Mouse (Mus musculus) heart, adult 18-20 months (tissue): ENCODE measurements around the gene Mchr1. TPM values are rescaled to one million over a fixed set of nuclear protein-coding genes. Genes with fewer than 3 reads are reported as not detected.
A peak's percentile ranks its signal among the peaks of the same experiment; 100 is the strongest.

Source experiments
- DNase-seq, 2 experiments: peaks; one replicate each; pipeline ENCODE4 v3.0.0; 2021 to 2022; ENCODE audit warnings: mixed read lengths in 1 of 2
- total RNA-seq, 2 experiments: library from RNA; stranded (reverse); gene quantifications; 2 replicates each; pipeline ENCODE4 v1.2.3; 2021

Mchr1 gene
- total RNA-seq, 2 experiments from 2014 or later = not detected

DNA sequence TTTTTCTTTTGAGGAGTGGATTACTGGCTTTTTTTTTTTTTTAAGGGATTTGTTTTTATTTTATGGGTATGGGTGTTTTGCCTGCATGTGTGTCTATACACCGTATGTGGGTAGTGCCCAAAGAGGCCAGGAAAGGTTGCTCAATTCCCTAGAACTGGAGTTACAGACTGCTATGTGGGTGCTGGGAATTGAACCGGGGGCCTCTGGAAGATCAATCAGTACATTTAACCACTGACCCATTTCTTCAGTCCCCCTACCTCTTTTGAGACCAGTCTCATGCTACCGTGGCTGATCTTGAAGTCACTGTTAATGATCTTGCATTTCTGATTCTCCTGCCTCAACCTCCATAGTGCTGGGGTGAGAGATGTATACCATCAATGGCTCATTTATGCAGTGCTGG lies 8.0 kb upstream of the Mchr1 start:
- DNase-seq = no peak

DNA sequence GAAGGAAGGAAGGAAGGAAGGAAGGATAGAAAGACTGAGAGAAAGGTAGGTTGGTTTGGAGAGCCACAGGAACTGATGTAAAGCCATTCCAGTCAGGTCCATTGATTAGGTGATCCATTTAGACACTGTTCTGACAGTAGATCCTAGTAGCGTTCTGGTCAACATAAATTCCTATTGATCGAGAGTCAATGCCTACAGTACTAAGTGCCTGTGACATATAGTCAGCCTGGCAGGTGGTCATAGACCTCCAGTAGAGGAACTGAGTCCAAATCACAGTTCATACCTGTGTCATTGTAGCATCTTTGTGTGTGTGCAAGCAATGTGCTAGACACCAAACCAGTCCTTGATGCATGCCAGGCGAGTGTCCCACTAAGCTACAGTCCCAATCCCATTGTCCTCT lies 7.0 kb upstream of the Mchr1 start:
- no peak for DNase-seq

DNA sequence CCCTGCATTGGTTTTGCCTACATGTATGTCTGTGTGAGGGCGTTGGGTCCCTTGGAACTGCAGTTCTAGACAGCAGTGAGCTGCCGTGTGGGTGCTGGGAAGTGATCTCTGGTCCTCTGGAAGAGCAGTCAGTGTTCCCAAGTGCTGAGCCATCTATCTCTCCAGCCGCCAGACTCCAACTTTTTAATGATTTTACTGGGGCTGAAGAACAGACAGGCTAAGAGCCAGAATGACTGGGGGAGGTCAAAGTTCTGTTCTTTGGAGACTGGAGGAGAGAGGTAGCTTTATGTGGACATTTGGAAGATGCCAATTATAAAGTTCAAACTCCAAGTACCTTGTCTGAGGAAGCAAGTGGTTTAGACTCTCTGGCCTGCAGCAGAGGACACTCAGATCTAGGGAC lies 5.5 kb upstream of the Mchr1 start:
- no peak for DNase-seq

DNA sequence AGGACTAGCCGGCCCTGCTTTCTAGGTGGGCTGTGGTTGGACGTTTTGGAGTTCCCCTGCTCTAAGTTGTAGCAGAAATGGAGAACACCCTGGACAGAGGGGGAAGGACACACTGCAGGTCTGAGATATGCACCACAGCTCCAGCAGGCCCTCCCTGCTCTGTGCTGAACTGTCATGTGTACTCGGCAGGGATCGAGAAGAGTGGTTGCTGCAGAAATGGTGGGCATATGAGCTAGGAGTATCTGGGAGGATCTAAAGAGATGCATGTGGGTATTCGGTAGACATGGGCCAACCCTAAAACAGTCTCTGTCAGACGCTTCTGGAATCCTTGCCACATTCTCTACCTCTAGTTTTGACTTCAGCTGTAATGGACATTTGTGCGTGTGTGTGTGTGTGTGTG lies 4.0 kb upstream of the Mchr1 start:
- DNase-seq = no peak

DNA sequence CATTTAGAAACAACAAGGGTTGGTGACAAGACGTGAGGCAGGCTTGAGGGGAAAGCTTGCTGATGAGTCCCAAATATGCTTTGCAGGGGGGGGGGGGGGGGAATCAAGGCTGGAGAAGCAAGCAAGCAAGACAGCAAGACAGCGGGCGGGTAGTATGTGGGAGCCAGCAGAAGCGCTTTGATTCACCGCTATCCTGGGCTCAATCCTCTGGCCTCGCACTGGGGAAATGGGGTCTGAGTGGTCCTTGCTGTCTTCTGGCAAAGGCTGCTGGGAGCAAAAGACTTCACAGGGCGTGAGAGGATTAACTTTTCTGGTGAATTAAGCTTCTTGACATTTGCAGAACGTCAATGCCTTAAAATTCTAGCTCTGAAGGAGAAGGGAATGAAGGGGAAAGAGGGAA lies 763 bp downstream of the Mchr1 start:
- no peak for DNase-seq

DNA sequence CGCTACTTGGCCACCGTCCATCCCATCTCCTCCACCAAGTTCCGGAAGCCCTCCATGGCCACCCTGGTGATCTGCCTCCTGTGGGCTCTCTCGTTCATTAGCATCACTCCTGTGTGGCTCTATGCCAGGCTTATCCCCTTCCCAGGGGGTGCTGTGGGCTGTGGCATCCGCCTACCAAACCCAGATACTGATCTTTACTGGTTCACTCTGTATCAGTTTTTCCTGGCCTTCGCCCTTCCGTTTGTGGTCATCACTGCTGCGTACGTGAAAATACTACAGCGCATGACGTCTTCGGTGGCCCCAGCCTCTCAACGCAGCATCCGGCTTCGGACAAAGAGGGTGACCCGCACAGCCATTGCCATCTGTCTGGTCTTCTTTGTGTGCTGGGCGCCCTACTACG lies 2.2 kb downstream of the Mchr1 start:
- no peak for DNase-seq

DNA sequence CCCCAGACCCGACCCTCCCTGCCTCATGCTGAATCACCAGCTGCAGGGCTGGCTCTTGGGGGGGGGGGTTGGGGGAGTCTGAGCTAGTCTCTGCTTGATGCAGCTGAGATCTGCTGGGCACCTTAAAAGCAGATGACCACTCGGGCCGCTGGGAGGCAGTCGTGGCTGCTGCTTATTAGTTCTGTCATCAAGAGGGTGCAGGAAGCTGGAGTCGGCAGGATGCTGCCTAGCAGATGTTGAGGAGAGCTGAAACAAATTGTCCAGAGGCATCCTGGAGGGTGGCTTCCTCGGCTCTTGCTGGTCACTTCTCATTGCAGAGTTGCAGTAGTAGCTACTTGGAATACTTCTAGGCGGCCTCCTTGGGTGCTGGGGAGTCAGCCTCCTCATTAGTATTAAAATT lies 4.0 kb downstream of the Mchr1 start:
- peak; percentile 36 to 51 for DNase-seq

DNA sequence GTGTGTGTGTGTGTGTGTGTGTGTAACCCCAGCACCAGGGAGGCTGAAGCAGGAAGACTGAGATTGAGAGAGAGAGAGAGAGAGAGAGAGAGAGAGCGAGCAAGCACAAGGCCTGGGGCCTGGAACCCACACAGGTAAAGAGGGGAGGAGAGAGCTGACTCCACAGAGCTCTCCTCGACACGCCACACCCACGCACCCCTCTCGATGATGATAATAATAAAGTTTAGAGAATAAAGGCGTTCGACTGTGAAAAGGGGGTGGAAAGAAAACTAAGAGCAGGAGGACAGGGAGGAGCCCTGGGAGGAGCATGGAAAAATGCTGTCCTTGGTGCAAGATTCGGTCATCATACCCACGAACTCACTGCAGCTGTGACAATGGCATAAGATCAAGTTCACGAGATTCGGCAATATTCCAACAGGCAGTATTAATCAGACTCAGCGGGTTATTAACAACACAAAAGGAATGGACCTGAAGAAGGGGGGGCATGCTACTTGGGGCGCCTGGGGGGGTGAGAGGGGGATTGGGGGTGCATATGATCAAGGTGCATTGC lies 4.6 kb downstream of the Mchr1 start:
- DNase-seq = no peak

DNA sequence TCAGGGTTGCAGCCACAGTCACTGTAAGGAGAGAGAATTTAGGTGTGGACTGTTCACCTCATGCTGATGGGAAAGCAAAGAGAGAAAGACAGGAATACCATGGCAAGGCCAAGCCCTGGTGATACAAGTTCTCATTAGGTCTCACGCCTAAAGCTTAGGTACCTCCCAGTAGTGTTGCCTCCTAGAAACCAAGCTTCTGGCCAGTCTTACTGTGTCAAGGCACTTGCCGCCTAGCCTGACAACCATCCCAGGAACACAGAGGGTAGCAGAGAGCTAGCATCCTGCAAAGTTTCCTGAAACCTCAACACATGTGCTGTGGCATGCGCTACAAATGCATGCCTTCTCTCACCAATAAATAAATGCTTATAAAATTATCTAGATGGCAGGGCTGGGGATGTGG lies 11.6 kb downstream of the Mchr1 start:
- no peak for DNase-seq

DNA sequence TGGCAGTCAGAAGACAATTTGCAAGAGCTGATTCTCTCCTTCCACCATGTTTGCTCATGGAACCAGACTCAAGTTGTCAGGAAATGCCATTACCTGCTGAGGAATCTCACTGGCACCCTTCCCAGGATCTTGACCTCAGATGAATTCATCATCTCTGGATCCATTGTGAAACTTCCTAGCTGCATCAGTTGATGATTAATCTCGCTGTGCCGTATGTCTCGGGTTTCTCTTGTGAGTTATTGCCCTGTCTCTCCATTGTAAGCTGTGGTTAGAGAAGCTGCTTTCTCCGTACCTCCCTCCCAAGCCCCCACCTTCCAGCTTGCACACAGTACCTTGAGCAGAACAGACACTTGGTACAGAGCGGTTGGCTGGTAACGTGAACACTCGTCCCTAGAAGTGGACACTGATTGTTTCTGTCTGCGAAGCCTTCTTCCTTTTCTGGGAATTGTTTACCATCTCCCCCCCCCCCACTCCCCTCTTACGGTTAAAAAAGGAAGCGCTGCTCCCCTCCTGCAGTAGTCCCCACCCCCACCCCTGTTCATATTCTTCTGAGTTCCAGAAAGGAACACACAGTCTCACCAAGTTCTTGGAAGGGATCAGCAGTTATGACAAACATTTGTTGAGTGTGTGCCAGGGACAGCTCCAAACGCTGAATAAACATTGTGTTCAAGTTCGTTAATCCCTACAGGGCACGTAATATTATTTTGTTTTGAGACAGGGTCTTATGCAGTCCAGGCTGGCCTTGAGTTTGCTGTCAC lies 12.5 kb downstream of the Mchr1 start:
- peak; percentile 70 to 79 for DNase-seq

DNA sequence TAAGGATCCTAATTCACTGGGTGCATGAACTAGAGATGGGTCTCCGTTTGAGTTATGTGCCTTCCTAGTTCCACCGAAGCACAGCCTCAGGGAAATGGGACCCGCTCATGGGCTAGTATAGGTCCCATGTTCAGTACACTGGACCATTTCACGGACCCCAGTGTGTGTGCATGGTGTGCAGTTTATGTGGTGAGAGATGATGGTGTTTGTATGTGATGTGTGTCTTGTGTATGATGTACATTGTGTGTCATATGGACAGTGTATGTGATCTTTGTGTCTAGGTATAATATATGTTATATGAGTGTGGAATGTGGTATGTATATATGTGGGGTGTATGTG lies 13.0 kb downstream of the Mchr1 start:
- DNase-seq = no peak

DNA sequence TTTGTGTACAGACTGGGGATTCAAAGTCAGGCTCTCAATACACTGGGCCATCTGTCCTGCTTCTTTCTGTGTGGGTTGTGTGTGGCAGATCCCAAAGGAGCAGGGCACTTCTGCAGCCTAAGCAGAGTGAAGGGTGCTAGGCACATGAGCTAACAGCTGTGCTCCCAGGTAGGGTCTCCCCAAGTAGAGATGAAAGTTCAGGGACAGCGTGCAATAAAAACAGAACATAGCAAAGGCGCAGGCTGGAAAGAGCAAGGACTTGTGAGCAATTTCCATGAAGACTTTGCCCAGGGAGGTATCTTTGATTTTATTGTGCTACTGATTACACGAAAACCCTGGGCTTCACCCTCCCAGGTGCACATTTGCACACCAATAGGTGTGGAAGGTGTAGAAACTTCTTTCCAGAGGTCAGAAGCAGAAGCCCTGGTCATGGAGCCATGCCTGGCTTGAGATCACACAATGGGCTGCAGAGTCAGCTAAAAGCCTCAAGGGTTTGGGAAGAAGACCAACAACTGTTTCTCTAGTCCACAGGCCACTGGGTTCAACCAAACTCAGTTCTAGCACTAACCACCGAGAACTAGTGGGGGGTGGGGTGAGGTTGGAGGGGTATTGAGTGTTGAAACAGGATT lies 13.8 kb downstream of the Mchr1 start:
- no peak for DNase-seq

DNA sequence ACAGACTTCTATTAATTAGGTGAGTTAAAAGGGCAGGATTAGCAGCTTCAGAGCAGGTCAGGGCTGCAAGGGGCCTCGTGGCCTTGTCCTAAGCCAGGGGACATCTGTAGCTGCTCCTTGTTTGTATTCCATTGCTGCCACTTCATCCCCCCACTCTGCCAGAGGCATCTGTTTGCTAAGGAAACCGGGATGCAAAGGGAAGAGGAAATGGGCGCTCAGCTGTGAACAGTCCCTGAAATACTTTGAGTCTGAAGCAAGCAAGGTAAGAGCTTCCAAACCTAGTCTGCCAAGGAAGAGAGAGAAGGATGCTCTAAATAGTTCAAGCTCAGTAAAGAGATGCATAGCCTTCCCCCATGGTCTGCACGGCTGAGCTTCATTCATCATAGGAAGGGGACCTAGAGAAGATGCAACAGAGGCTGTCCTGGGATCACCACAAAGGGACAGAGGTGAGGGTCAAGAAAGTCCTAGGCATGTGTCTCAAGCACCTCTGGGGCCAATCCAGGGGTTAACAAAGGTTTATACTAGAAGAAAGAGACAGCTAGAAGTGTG lies 17.4 kb downstream of the Mchr1 start:
- no peak for DNase-seq

DNA sequence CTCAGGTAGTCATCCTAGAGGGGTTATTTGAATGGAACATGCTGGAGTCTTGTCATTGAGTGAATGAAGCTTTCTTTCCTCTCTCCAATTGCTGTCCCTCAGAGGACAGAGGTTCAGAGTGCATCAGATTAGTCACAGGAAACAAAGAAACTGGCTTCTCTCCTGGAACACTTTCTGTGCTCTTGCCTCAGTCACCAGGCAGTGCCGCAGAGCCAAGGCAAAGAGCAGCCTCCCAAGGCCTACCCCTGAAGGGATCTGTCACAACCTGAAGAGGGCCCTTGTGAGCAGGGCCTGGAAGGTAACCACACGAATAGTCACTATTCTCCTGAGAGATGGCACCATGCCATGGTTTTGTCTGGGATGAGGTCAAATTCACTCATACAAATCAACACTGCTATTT lies 18.3 kb downstream of the Mchr1 start:
- no peak for DNase-seq

DNA sequence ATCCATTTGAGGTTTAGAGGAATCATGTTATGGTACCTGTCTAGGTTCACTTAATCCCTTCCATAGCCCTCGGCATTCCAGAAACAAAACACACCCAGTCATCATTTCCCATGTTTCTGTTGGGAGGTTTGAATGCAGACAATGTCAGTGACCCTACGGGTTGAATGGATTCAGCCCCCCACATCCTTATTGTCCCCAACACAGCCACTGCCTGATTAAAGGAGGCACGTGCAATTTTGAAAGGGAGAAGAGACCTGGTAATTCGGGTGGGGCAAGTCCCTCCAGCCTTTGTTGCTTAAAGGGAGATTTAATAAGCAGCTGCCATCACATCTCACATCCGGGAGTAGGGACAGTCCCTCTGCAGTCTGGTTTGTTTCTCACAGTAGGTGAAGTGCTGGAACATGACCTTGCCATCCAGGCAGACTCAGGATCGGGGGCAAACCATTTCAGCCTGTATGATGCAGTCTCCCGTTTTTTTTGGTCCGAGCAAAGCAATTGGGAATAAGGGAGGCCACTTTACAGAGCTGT lies 18.9 kb downstream of the Mchr1 start:
- DNase-seq = no peak

DNA sequence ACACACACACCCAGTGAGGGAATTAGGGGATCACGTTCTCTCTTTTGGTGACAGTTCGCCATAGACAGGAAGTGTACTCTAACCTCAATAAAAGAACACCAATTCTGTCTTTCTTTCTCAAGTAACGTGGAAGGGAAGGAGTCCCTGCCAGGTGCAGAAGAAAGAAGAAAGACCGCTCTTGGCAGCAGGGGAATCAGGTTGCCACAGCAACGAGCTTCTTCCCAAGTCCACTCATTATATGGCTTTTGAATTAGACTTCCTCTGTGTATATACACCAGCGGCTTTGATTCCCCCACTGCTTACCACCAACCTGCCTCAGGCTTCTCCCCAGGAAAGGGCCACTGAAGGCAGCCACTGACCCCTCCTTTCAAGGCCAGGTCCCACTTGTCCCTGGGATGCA lies 19.8 kb downstream of the Mchr1 start:
- no peak for DNase-seq

DNA sequence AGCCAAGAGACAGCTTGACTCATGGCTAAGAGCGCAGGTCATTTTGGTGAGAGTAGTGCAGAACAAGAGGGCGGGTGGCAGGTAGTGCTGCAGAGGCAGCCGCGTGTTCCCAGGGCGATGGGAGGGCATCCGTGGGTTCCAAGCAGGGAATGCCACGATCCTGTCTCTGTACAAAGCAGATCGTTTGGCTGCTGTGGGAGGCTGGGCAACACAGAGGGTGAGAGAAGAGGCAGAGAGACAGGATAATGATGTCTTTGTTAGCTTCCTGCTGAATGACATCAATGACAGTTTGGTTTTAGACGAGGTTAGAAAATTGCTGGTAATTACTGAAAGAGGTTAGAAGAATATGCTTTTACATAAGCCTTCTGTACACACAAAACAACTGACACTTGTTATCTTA lies 23.0 kb downstream of the Mchr1 start:
- DNase-seq = no peak

DNA sequence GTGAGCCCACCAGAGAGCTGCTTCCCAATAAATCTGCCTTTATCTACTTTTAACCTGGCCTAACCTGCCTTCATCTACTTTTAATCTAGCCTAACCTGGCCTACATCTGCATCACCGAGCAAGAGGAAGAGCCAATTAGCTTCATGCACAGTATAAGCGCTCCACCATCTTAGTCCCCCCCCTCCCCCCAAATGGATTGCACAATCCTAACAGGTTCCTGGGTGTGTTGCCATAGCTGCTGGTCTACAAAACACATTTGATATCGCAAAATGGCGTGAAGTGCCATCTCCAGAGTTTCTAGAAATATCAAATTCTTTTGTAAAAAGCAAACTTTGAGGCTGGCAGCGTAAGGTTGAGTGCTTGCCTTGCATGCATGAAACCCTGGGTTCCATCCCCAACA lies 24.0 kb downstream of the Mchr1 start:
- DNase-seq = no peak

DNA sequence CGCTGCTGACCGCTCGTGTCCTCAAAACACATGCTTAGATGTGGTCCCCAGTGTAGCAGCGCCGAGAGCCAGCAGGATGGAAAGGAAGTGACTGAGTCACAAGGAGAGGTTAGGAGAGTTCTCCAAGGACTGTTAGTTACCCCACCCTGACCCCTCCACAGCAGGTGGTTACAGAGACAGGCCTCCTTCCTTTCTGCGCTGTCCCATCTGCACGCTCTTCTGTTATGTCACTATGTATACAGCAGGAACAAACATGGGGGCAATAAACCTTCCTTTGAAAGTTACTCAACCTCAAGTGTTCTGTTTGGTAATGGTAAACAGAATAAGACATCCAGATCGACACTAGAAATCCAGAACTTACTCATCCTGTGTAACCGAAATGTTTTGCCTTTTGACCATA lies 24.9 kb downstream of the Mchr1 start:
- no peak for DNase-seq

DNA sequence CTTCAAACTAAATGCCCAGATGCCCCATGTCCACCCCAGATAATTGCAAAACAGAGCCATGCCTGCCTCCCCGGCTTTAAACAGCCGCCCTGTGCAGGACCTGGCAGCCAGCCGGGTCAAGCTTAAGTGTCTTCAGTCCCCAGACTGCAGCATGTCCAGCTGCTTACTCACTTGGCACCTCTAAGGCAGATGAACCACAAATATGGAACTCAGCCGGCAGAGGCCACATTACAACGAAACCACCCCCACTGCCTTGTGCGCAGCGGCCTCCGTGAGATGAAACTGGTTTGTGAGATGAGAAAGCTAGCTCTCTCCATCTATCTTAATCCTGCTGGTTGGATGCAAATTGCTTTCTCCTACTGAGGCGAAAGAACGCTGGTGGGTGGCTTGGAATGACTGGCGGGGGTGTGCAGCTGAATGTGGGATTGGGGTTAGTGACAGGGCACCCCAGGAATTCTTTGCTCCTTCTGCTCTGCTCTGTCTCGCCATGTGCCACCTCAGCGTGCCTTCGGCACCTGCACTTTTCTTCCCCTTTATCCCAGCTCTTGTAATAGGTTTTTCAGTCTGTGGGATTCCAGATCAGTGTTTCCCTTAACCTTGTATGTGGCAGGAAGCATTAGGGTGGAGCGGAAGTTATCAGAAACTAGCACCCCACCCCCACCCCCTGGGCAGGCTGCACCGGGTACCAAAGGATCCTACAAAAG lies 29.2 kb downstream of the Mchr1 start:
- DNase-seq = peak; percentile 30 to 58

DNA sequence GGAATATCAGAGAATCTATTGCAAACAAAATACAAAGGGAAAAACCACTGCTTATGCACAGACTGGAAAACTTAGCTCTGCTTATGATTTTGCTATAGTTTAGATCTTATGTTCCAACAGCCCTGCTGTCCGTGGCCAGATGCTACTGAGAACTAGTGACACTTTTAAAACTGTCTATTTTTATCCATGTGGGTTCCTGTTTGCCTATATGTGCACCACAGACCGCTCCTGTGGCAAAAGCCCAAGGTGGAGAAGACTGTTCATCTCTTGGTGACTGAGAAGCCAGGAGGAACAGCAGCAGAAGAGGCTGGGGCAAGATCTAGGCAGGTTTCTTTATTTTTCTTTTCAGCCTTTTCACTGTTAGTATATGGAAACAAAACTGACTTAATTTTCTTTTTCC lies 32.1 kb downstream of the Mchr1 start:
- DNase-seq = no peak

DNA sequence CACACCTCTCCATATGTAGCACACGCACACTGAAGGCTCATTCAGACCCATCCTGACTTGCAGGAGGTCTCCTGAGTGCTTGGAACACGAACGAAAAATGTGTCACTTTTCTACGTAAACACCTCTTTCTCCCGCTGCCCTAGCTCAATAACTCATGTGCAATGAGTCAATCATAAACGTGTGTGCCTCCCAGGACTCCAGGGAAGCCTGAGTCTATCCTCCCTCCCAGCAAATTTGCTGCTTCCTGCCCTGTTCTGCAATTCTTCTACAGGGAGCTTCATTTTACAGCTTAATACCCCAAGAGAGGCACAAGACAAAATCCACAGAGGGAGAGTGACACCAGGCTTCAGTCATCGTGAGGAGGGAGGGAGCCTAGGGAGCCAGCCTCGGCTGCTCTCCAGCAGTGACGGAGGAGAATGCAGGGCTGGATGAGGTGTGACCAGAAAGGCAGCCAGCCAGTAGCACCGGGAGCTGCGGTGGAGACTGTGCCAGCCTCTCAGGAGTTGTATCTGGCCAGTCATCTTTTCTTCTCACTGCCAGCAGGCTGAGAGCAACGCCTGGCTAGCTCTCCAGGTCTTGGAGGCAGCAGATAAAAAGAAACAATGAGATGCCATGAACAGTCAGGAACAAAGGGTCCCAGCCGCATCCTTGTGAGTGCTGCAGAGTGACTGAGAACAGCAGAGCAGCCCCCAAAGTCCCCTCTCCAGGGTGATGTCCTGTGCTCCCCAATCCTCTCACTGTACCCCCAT lies 37.2 kb downstream of the Mchr1 start:
- DNase-seq = peak; percentile 50 to 65
